Mouse (Mus musculus) induced T-regulatory cell, adult 2 months (primary cell): ENCODE data around the gene Camkv.

ENCODE experiments used
- DNase-seq: peaks from one replicate; pipeline ENCODE4 v3.0.0-alpha.2; 2012; ENCODE audit warnings: low read depth

The Camkv gene

DNA sequence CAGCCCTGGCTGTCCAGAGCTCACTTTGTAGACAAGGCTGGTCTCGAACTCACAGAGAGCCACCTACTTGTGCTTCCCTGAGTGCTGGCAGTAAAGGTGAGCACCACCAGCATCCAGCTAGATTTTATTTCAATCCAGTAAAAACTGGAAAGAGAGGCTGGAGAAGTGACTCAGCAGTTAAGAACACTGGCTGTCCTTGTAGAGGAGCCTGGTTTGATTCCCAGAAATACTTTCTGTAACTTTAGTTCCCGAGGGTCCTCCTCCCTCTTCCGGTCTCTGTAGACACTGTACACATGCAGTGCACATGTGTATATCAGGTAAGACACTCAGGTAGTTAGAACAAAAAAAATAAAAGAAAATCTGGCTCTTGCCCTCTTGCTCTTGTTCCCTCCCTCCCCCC lies 52.5 kb downstream of the Camkv start:
- no peak for DNase-seq

DNA sequence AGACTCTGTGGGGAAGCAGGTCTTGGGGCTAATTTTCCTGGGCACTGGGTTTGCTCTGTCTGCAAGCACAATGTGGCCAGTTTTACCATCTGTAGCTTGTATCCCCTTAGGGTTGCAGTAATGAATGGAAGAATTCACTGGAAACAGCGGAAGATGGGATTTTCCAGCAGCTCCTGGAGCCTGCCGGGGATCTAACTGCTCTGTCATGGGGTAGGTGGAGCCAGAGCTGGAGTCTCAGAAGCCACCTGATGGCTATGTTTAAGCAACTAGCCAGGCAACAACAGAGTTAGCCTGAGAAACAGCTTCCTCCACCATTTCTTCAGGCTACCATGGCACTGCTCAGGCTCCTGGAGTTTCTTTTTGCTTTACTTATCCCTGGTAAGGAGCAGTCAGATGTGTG lies 56.7 kb downstream of the Camkv start, which contains the start of gene Cdhr4:
Gene Cdhr4 (plus strand): TSS at position 301 of the 400 bp plus-strand sequence.
- no peak for DNase-seq

DNA sequence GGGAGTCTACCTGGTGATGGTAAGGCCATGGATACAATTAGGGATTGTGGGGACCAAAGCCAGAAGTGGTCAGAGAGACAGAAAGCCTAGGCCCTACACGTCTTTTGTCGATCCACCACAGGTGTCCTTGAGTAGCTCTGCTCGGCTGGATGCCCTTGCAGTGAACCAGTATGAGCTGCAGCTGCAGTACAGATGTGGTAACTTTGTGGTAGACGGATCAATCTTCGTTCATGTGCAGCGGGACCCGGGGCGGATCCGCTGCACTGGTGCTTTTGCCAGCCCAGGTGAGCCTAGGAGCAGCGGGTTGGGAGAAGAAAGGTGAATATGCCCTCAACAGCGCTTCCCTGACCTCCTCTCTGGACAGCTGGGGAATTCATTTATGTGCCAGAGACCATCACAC lies 57.5 kb downstream of the Camkv start:
- no peak for DNase-seq

DNA sequence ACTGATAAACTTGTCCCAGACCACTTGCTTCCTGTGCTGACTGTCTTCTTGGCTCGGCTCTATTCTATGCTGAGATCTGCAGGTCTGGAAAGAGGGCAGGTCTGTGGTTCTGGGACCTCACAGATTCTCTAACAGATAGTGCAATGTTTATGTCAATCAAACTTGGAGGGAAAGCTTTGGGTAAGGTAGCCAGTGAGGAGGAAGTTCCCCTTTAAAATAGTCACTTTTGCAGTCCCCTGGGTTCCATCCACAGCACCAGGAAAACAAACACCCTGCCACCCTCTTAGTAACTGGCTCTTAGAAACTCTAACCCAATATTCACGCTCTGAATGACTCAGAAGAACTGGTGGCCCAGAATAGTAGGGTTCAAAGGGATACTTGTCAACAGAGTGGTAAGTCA lies 59.0 kb downstream of the Camkv start:
- no peak for DNase-seq

DNA sequence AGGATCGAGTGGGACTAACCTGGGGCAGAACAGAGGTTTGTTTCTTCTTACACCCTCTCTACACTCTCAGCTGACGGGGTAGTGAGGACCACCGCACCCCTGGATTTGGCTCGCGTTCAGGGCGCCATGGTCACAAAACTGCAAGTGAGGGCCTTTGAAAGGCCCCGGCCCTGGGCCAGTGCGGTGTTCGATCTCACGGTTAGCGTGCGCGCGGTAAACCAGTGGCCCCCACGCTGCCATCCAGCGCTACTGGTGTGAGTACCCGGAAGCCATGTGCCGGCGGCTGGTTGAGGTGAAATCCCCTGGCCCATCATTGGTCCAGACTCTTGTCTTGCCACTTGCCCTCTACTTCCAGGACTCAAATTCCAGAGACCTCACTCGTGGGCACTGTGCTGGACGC lies 60.0 kb downstream of the Camkv start:
- DNase-seq = no peak

DNA sequence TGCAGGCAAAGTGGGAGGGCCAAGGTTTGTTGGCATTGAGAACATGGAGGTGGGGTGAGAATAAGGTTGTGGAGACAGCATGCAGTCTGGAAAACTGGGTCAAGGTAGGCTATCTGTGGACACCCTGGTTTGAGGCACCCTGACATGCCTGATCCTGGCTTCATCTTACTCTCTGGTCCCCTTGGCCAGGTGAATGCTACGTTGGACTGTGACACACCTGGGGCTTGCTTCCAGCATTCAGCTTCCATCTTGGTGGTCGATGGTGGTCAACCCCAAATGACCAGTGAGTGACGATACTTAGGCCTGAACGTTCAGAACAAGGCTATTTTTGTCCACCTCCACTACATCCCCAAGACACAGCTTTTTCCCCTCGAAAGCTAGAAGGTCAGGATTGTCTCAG lies 60.6 kb downstream of the Camkv start, which contains the start of gene Gm20662:
Gene Gm20662 (plus strand): TSS at position 301 of the 400 bp plus-strand sequence.
- no peak for DNase-seq
